Mouse (Mus musculus) adrenal gland, postnatal 14 days (tissue): Measurements from ENCODE around the gene Adam6a. TPM values are rescaled to one million over a fixed set of nuclear protein-coding genes. Genes with fewer than 3 reads are reported as not detected.
A peak's percentile ranks its signal among the peaks of the same experiment; 100 is the strongest.
"Not testable (repeated sequence)": the region's sequence is repeated elsewhere in the genome, so short reads cannot be mapped to it uniquely, and the experiment has no call there.

Experiments
- DNase-seq: peaks from one replicate; pipeline ENCODE4 v3.0.0; 2021; ENCODE audit warnings: mixed read lengths
- long read RNA-seq, 2 experiments: library from polyadenylated mRNA; stranded (forward); transcript quantifications; one replicate each; pipeline ENCODE4 v2.0.0; 2021
- total RNA-seq: library from RNA; stranded (reverse); gene quantifications from 2 replicates; pipeline ENCODE4 v1.2.3, GENCODE M21; 2021

Gene Adam6a
- total RNA-seq, result not detected in 2 replicates
- long read RNA-seq, experiment 1, result 0 reads
- long read RNA-seq, experiment 2, result 0 reads

DNA sequence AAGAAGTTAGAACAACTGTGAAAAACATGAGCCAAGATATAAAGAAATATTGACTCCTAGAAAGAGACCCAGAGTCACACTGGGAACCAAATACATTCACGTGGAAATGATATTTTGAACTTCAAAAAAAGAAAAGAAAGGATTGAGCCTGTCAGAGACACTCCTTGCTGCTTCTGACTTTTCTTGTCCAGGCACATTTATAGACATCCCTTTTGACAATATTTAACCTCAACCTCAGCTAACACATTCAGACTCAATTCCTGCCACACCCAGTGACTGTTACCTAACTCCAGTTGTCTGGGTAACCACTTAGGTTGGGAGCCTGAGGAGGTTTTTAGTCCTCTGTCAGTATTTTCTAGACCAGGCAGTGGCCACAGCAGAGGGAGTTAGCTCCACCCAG, at the start of gene Adam6a:
TSS of gene Adam6a (plus strand) at position 301 of the 400 bp plus-strand sequence.
- not testable (repeated sequence) for DNase-seq

DNA sequence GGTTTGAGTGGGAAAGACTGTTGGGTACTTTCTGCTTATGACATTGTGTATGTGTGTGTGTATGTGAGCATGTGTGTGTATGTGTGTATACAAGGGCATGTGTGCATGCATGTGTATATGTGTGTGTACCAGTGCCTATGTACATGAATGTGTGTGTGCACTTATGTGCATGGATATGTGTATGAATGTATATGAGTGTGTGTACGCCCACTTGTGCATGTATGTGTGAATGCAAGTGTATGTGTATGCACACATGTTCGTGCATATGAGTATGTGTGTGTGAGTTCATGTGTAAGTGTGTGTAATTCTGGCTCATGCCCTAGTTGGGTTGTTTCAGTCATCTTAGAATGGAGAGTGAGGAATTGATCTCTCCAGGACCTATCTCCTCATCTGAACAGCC, 17.8 kb upstream of the Adam6a start:
- no peak for DNase-seq

DNA sequence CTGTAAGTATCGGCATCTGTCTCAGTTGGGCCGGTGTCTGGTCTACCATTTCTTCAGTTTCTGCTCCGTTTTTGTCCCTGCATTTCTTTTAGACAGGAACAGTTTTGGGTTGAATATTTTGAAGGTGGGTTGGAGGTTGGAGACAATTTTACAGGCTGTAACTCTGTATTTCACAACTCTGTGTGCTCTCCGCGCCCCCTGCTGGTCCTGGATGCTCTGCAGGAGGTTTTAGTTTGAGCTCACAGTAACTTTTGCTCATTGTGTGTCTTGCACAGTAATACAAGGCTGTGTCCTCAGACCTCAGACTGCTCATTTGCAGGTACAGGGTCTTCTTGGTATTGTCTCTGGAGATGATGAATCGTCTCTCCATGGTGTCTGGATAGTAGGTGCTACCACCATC, 34.5 kb downstream of the Adam6a start:
- peak; percentile 59 for DNase-seq

DNA sequence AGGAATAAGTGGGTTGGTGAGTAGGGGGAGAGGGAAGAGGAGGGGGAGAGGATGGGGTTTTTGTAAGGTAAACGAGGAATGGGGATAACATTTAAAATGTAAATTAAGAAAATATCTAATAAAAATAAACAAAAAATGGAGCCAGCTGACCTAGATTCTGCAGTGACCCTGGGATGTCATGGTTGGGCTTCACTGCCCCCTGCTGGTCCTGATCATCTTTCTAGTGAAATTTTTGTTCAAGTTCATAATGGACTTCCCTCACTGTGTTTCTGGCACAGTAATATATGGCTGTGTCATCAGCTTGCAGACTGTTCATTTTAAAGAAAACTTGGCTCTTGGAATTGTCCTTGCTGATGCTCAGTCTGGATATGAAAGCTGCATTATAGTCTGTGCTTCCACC, 44.3 kb downstream of the Adam6a start:
- peak; percentile 34 for DNase-seq

Other genes starting within 250 kb of the Adam6a start
- 0.26 TPM in 1 of 2 replicates, not detected in the other for gene Adam6b, start 54.4 kb upstream of the Adam6a start, total RNA-seq